Mouse (Mus musculus) 416B (cell line): ENCODE data around the gene Utf1.

Experiments
- DNase-seq: peaks from one replicate; pipeline ENCODE4 v3.0.0; 2011; ENCODE audit warnings: low read depth

Utf1 gene

GRCm38 (mm10) chr7:139943674-139944281 is at the start of gene Utf1:
Utf1 (plus strand) TSS chr7:139943789.
- no peak for DNase-seq

GRCm38 (mm10) chr7:139894655-139895557 is 48.7 kb upstream of the Utf1 start, which contains the start of gene Kndc1:
Kndc1 (plus strand) TSS chr7:139894696.
- DNase-seq, result no peak

GRCm38 (mm10) chr7:139896271-139896670 is 47.3 kb upstream of the Utf1 start:
- no peak for DNase-seq

GRCm38 (mm10) chr7:139896796-139897195 is 46.8 kb upstream of the Utf1 start:
- DNase-seq, result no peak

- DNase-seq, result no peak
These were observed 45.0 kb upstream of the Utf1 start for GRCm38 (mm10) chr7:139898606-139899005.

- no peak for DNase-seq
These were observed 44.1 kb upstream of the Utf1 start for GRCm38 (mm10) chr7:139899505-139899904.

- no peak for DNase-seq
These were observed 43.1 kb upstream of the Utf1 start for GRCm38 (mm10) chr7:139900456-139900855.

GRCm38 (mm10) chr7:139900896-139901295 is 42.7 kb upstream of the Utf1 start:
- DNase-seq, result no peak

- no peak for DNase-seq
These were observed 41.6 kb upstream of the Utf1 start for GRCm38 (mm10) chr7:139901981-139902380.

- peak; percentile 74 for DNase-seq
These were observed 38.3 kb upstream of the Utf1 start for GRCm38 (mm10) chr7:139905261-139905660.

- peak; percentile 79 for DNase-seq
These were observed 37.9 kb upstream of the Utf1 start for GRCm38 (mm10) chr7:139905661-139906060.

GRCm38 (mm10) chr7:139908176-139908575 is 35.4 kb upstream of the Utf1 start:
- no peak for DNase-seq

- no peak for DNase-seq
These were observed 34.1 kb upstream of the Utf1 start for GRCm38 (mm10) chr7:139909469-139909868.

GRCm38 (mm10) chr7:139910204-139910835 is 33.3 kb upstream of the Utf1 start:
- DNase-seq, result no peak

- no peak for DNase-seq
These were observed 29.2 kb upstream of the Utf1 start for GRCm38 (mm10) chr7:139914141-139915047.

- no peak for DNase-seq
These were observed 27.8 kb upstream of the Utf1 start for GRCm38 (mm10) chr7:139915646-139916257.

GRCm38 (mm10) chr7:139916345-139916744 is 27.2 kb upstream of the Utf1 start:
- peak; percentile 57 for DNase-seq

GRCm38 (mm10) chr7:139918262-139918661 is 25.3 kb upstream of the Utf1 start:
- DNase-seq, result no peak

- DNase-seq, result peak; percentile 58
These were observed 12.9 kb upstream of the Utf1 start for GRCm38 (mm10) chr7:139930732-139931131.

GRCm38 (mm10) chr7:139936705-139937104 is 6.9 kb upstream of the Utf1 start:
- DNase-seq, result no peak

- no peak for DNase-seq
These were observed 6.5 kb upstream of the Utf1 start for GRCm38 (mm10) chr7:139937138-139937537.
